ENCODE assay signal across 8 mouse cellular contexts in the genomic region with DNA sequence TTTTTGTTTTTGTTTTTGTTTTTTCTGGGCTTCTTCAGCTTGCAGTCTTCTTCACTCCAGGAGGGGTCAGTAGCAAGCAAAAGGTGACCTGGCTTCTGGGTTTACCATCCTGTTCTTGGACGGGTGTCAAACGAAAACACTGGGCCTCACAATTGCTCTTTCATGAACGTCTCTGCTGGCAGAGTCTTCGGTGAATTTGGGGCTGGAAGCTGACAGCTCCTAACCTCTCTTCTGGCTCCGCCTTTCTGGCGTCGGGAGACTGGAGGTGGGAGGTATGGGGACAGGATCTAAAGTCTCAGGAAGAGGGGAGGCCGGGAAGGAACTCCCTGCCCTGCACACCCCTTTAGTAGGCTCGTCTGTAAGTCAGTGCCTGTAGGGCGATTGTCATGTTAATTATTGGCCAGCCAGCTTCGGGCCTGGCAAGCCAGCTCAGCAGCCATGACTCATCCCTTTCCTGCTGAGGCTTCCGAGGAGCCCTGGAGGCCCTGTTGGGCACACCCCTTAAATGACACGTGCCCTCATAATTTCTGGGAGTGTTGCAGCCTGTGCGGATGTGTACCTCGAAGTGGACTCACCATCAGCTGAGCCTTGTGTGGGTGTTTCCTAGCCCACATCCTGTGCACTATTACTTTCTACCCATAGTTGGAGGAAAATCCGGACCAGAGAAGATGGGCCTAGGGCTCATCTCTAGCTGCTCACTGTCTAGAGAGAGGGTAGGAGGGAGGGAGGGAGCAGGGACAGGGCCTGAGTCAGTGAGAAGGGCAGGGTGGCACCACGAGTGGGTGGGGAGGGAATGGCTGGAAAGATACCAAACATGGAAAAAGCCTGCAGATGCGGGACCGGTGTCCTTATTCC.
DNase-seq lines count a peak whose midpoint lies in the region; ATAC-seq and TF ChIP-seq lines count a peak whose summit lies in the region.

No protein-coding gene starts in this region.

- peak; percentile 79 for ATAC-seq in embryonic facial prominence, embryonic 15.5 days (ENCODE audit: insufficient number of reproducible peaks, low FRiP score, low TSS enrichment, low read depth)
- peak; percentile 91 for ATAC-seq in heart, embryonic 12.5 days (ENCODE audit: insufficient number of reproducible peaks, low FRiP score)
- peak; percentile 94 for ATAC-seq in kidney, embryonic 15.5 days (replicated peaks; ENCODE audit: low FRiP score)
- ATAC-seq in liver, embryonic 15.5 days (ENCODE audit: insufficient read depth), result peak; percentile 81

- H3K4me1 ChIP-seq in ES-Bruce4 (ENCODE audit: control insufficient read depth, insufficient read depth, low read length), result no peaks in the 10 kb centered on the region
- H3K4me1 ChIP-seq in embryonic facial prominence, embryonic 15.5 days, result peaks cover 13% of the 10 kb centered on the region
- peaks cover 6% of the 10 kb centered on the region for H3K4me1 ChIP-seq in heart, embryonic 12.5 days (replicated peaks)
- H3K4me1 ChIP-seq in kidney, embryonic 15.5 days, result peaks cover 13% of the 10 kb centered on the region
- peaks cover 10% of the 10 kb centered on the region for H3K4me1 ChIP-seq in liver, embryonic 15.5 days (replicated peaks)

- no peaks in the 10 kb centered on the region for H3K9me3 ChIP-seq in ES-Bruce4 (replicated peaks; ENCODE audit: control insufficient read depth, insufficient read depth, low read length, poor library complexity, severe bottlenecking)
- H3K9me3 ChIP-seq in embryonic facial prominence, embryonic 15.5 days (replicated peaks), result no peaks in the 10 kb centered on the region
- peaks cover 5% of the 10 kb centered on the region for H3K9me3 ChIP-seq in heart, embryonic 12.5 days (replicated peaks)
- peaks cover 4% of the 10 kb centered on the region; the same call in 1 of the 2 replicates for H3K9me3 ChIP-seq in kidney, embryonic 15.5 days (replicated peaks)
- no peaks in the 10 kb centered on the region for H3K9me3 ChIP-seq in liver, embryonic 15.5 days (replicated peaks)

- 12% methylated on average over 19 of the region's 19 CpGs for WGBS in embryonic facial prominence, embryonic 15.5 days
- whole genome bisulfite sequencing in heart, embryonic 12.5 days, result 23% methylated on average over 19 of the region's 19 CpGs
- 15% methylated on average over 19 of the region's 19 CpGs for whole genome bisulfite sequencing in kidney, embryonic 15.5 days
- WGBS in liver, embryonic 15.5 days (ENCODE audit: insufficient replicate concordance), result 24% methylated on average over 19 of the region's 19 CpGs

- no peaks in the 10 kb centered on the region for H3K36me3 ChIP-seq in ES-Bruce4 (ENCODE audit: control insufficient read depth, insufficient read depth, low read length, poor library complexity, severe bottlenecking)
- H3K36me3 ChIP-seq in embryonic facial prominence, embryonic 15.5 days, result no peaks in the 10 kb centered on the region
- no peaks in the 10 kb centered on the region for H3K36me3 ChIP-seq in heart, embryonic 12.5 days
- H3K36me3 ChIP-seq in kidney, embryonic 15.5 days, result no peaks in the 10 kb centered on the region
- no peaks in the 10 kb centered on the region for H3K36me3 ChIP-seq in liver, embryonic 15.5 days (replicated peaks)

- peak overlapping the region; percentile 80 for H3K27ac ChIP-seq in ES-Bruce4 (ENCODE audit: insufficient read depth, low read length)
- H3K27ac ChIP-seq in embryonic facial prominence, embryonic 15.5 days (replicated peaks), result peak overlapping the region; percentile 77
- no peak overlapping the region for H3K27ac ChIP-seq in heart, embryonic 12.5 days (ENCODE audit: poor library complexity, severe bottlenecking)
- H3K27ac ChIP-seq in kidney, embryonic 15.5 days, result peak overlapping the region; percentile 80
- peak overlapping the region; percentile 71 for H3K27ac ChIP-seq in liver, embryonic 15.5 days (replicated peaks)

- TF ChIP-seq EP300 in ES-Bruce4 (IDR thresholded peaks at IDR 0.05; ENCODE audit: insufficient read depth, low read depth, low read length), result peak; percentile 90

- TF ChIP-seq CTCF in ES-Bruce4 (IDR thresholded peaks at IDR 0.05; ENCODE audit: low read depth, low read length), result no peak

- H3K27me3 ChIP-seq in ES-Bruce4 (ENCODE audit: control insufficient read depth, insufficient read depth, low read length, poor library complexity, severe bottlenecking), result no peaks in the 10 kb centered on the region
- H3K27me3 ChIP-seq in embryonic facial prominence, embryonic 15.5 days, result no peaks in the 10 kb centered on the region
- H3K27me3 ChIP-seq in heart, embryonic 12.5 days (replicated peaks), result peaks cover 6% of the 10 kb centered on the region; the same call in 1 of the 2 replicates
- H3K27me3 ChIP-seq in kidney, embryonic 15.5 days, result no peaks in the 10 kb centered on the region
- no peaks in the 10 kb centered on the region for H3K27me3 ChIP-seq in liver, embryonic 15.5 days

- TF ChIP-seq POLR2A in ES-Bruce4 (IDR thresholded peaks at IDR 0.05; ENCODE audit: insufficient read depth, low read length), result peak; percentile 14

- H3K9ac ChIP-seq in ES-Bruce4 (ENCODE audit: low read depth, poor library complexity, severe bottlenecking), result peak overlapping the region; percentile 29; the same call in 1 of the 2 replicates
- H3K9ac ChIP-seq in embryonic facial prominence, embryonic 15.5 days, result no peak overlapping the region
- H3K9ac ChIP-seq in heart, embryonic 12.5 days, result no peak overlapping the region
- H3K9ac ChIP-seq in kidney, embryonic 15.5 days, result no peak overlapping the region
- H3K9ac ChIP-seq in liver, embryonic 15.5 days, result no peak overlapping the region

- peak overlapping the region; percentile 43 for H3K4me3 ChIP-seq in ES-Bruce4 (ENCODE audit: low read depth, low read length)
- H3K4me3 ChIP-seq in embryonic facial prominence, embryonic 15.5 days (replicated peaks), result 0 out of 2 replicates have a peak overlapping the region, but pooled peaks have one; percentile 15
- H3K4me3 ChIP-seq in heart, embryonic 12.5 days, result peak overlapping the region; percentile 20; the same call in 1 of the 2 replicates
- 0 out of 2 replicates have a peak overlapping the region, but pooled peaks have one; percentile 3 for H3K4me3 ChIP-seq in kidney, embryonic 15.5 days (replicated peaks)
- H3K4me3 ChIP-seq in liver, embryonic 15.5 days (replicated peaks), result no peak overlapping the region

- peak overlapping the region; percentile 44 for H3K4me2 ChIP-seq in embryonic facial prominence, embryonic 15.5 days (replicated peaks)
- peak overlapping the region; percentile 62 for H3K4me2 ChIP-seq in heart, embryonic 12.5 days
- peak overlapping the region; percentile 53 for H3K4me2 ChIP-seq in kidney, embryonic 15.5 days
- H3K4me2 ChIP-seq in liver, embryonic 15.5 days, result peak overlapping the region; percentile 49

- peak; percentile 66 for DNase-seq in adrenal gland, postnatal 25 days
- DNase-seq in neural tube, embryonic 10.5 days (ENCODE audit: extremely low spot score, low spot score), result peak; percentile 42
- no peak for DNase-seq in spleen, postnatal 10 days (ENCODE audit: low spot score in 2 of 2)

Comparison
In these comparisons a context has a peak if more than half of its experiments do, and no peak if none do; other contexts are left out.
1. DNase-seq: peak in adrenal gland, postnatal 25 days (single experiment) and neural tube, embryonic 10.5 days (single experiment); none in spleen, postnatal 10 days (0 of 2).
2. Peak in every context shown above with its lines, with median percentiles within 50 percentile points of each other: ATAC-seq and H3K4me2 ChIP-seq.